Mouse (Mus musculus): ENCODE measurements around the gene Frmd8. TPM values are rescaled to one million over a fixed set of nuclear protein-coding genes. Genes with fewer than 3 reads are reported as not detected.
A peak's percentile ranks its signal among the peaks of the same experiment; 100 is the strongest.

Frmd8 gene
- polyA plus RNA-seq, 1 experiment: 25.3 TPM

- Histone ChIP-seq H3K27me3 (ENCODE audit: control insufficient read depth, insufficient read depth, low read length) (no peaks in the 10 kb centered on the region), H3K27ac (ENCODE audit: control insufficient read depth, insufficient read depth, low read depth, low read length) (no peak overlapping the region), H3K36me3 (ENCODE audit: control insufficient read depth, insufficient read depth, low read length) (no peaks in the 10 kb centered on the region; the same call in 1 of the 2 replicates), H3K4me1 (ENCODE audit: control insufficient read depth, insufficient read depth, low read length) (peaks cover 28% of the 10 kb centered on the region), H3K4me3 (ENCODE audit: control insufficient read depth, low read depth, low read length) (no peak overlapping the region)
- TF ChIP-seq CTCF (IDR thresholded peaks at IDR 0.05; ENCODE audit: control insufficient read depth, insufficient read depth, insufficient replicate concordance, low read depth, low read length) (no peak), POLR2A (IDR thresholded peaks at IDR 0.05; ENCODE audit: control insufficient read depth, low read depth, low read length) (no peak)
Measured at GRCm38 (mm10) chr19:5826731-5827002, 48.4 kb downstream of the Frmd8 start.

- no peak for TF ChIP-seq POLR2A (IDR thresholded peaks at IDR 0.05; ENCODE audit: control insufficient read depth, low read depth, low read length)
- TF ChIP-seq CTCF (IDR thresholded peaks at IDR 0.05; ENCODE audit: control insufficient read depth, insufficient read depth, insufficient replicate concordance, low read depth, low read length): no peak
- Histone ChIP-seq H3K27ac (ENCODE audit: control insufficient read depth, insufficient read depth, low read depth, low read length) (no peak overlapping the region), H3K27me3 (ENCODE audit: control insufficient read depth, insufficient read depth, low read length) (no peaks in the 10 kb centered on the region), H3K36me3 (ENCODE audit: control insufficient read depth, insufficient read depth, low read length) (no peaks in the 10 kb centered on the region; the same call in 1 of the 2 replicates), H3K4me3 (ENCODE audit: control insufficient read depth, low read depth, low read length) (no peak overlapping the region), H3K4me1 (ENCODE audit: control insufficient read depth, insufficient read depth, low read length) (peaks cover 28% of the 10 kb centered on the region)
Measured at GRCm38 (mm10) chr19:5825901-5826730, 49.0 kb downstream of the Frmd8 start.

- no peaks in the 10 kb centered on the region for H3K27me3 ChIP-seq (ENCODE audit: control insufficient read depth, insufficient read depth, low read length)
- H3K4me1 ChIP-seq (ENCODE audit: control insufficient read depth, insufficient read depth, low read length): peaks cover 28% of the 10 kb centered on the region
- H3K36me3 ChIP-seq (ENCODE audit: control insufficient read depth, insufficient read depth, low read length): no peaks in the 10 kb centered on the region; the same call in 1 of the 2 replicates
- H3K4me3 ChIP-seq (ENCODE audit: control insufficient read depth, low read depth, low read length): no peak overlapping the region
- H3K27ac ChIP-seq (ENCODE audit: control insufficient read depth, insufficient read depth, low read depth, low read length): no peak overlapping the region
- no peak for TF ChIP-seq CTCF (IDR thresholded peaks at IDR 0.05; ENCODE audit: control insufficient read depth, insufficient read depth, insufficient replicate concordance, low read depth, low read length)
- TF ChIP-seq POLR2A (IDR thresholded peaks at IDR 0.05; ENCODE audit: control insufficient read depth, low read depth, low read length): no peak
Measured at GRCm38 (mm10) chr19:5824826-5825617, 50.1 kb downstream of the Frmd8 start.

DNA sequence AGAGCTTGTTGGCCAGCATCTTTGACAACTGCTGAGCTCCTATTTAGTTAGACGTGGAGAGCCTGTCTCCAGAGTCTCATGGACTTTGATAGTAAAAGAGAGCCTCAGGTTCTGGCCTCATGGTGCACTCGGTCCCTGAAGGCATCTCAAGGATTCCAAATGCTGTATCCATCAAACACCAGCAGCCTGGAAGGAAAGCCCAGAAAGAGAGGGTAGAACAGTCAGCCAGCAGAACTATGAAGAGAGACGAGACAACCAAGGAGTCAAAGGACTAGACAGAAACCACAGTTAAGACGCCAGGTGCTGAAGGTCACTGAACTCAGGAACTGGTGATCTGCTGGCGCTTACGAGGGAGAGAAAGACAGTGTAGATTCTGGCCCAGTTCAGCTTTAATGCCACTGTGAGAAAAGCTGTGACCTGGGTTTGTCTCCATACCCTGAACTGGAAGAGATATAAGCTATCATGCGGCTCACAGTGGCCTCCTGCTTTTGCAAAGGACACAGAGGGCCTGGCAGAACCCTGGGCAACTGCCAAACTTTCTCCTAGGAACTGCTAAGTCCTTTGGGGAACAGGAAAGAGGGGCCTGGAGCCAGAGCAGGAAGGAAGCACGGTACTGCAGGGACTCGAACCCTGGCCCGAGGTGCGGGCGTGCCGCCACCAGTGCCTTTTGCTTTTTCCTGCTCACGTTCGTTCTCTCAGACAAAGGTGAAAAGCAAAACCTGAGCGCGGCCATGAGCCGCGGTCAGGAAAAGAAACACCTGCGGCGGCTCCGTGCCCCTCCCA, 50.8 kb downstream of the Frmd8 start:
- H3K36me3 ChIP-seq (ENCODE audit: control insufficient read depth, insufficient read depth, low read length): no peaks in the 10 kb centered on the region; the same call in 1 of the 2 replicates
- H3K27me3 ChIP-seq (ENCODE audit: control insufficient read depth, insufficient read depth, low read length): no peaks in the 10 kb centered on the region
- TF ChIP-seq CTCF (IDR thresholded peaks at IDR 0.05; ENCODE audit: control insufficient read depth, insufficient read depth, insufficient replicate concordance, low read depth, low read length) (no peak), POLR2A (IDR thresholded peaks at IDR 0.05; ENCODE audit: control insufficient read depth, low read depth, low read length) (0 out of 2 replicates have a peak, but pooled peaks have one; percentile 15)
- H3K4me1 ChIP-seq (ENCODE audit: control insufficient read depth, insufficient read depth, low read length): peaks cover 28% of the 10 kb centered on the region
- peak overlapping the region; percentile 7 for H3K27ac ChIP-seq (ENCODE audit: control insufficient read depth, insufficient read depth, low read depth, low read length)
- H3K4me3 ChIP-seq (ENCODE audit: control insufficient read depth, low read depth, low read length): no peak overlapping the region

DNA sequence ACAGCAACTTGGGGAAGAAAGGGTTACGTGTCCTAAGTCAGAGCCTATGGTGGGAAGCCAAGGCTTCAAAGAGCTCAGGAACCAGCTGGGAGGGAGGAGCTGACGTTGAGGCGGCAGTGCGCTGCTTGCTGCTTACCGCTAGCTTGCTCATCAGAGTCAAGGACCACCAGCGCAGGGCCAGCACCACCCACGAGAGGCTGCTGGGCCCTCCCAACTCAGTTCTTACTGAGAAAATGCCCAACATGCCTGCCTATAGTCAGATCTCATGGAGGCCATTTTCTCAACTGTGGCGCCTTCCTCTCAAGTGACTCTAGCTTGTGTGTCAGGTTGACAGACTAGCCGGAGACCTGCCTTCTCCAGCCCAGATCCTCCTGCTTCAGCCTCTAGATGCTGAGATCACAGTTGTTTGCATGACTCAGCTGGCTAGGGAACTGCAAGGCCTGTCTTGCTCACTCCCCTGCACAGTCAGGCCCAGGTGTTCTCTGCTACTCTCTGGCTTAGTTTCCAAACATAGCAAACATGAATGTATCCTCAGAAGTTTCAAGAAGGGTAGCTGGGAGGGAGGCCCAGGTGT, 51.7 kb downstream of the Frmd8 start:
- TF ChIP-seq POLR2A (IDR thresholded peaks at IDR 0.05; ENCODE audit: control insufficient read depth, low read depth, low read length) (no peak), CTCF (IDR thresholded peaks at IDR 0.05; ENCODE audit: control insufficient read depth, insufficient read depth, insufficient replicate concordance, low read depth, low read length) (no peak)
- Histone ChIP-seq H3K27me3 (ENCODE audit: control insufficient read depth, insufficient read depth, low read length) (no peaks in the 10 kb centered on the region), H3K36me3 (ENCODE audit: control insufficient read depth, insufficient read depth, low read length) (no peaks in the 10 kb centered on the region; the same call in 1 of the 2 replicates), H3K4me1 (ENCODE audit: control insufficient read depth, insufficient read depth, low read length) (peaks cover 32% of the 10 kb centered on the region), H3K27ac (ENCODE audit: control insufficient read depth, insufficient read depth, low read depth, low read length) (peak overlapping the region; percentile 9), H3K4me3 (ENCODE audit: control insufficient read depth, low read depth, low read length) (no peak overlapping the region)

DNA sequence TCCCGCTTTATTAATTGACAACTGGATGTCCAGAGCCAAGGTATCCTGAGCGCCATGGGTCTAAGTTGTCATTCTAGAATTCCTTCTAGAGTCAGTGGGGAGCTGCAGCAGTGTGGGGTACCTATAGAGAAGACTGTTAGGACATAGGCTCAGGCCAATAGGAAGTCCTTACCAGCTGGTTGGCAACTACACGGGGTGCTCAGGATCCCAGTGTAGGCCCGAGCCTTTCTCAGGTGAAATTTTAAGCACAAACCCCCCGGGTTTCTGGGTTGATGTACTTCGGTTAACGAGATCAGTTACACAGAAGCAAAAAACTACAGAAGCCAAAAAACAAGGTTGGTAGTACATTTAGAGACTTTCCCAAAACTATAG, 52.3 kb downstream of the Frmd8 start:
- H3K4me3 ChIP-seq (ENCODE audit: control insufficient read depth, low read depth, low read length): no peak overlapping the region
- H3K27ac ChIP-seq (ENCODE audit: control insufficient read depth, insufficient read depth, low read depth, low read length): peak overlapping the region; percentile 33; the same call in 1 of the 2 replicates
- H3K4me1 ChIP-seq (ENCODE audit: control insufficient read depth, insufficient read depth, low read length): peaks cover 34% of the 10 kb centered on the region
- TF ChIP-seq POLR2A (IDR thresholded peaks at IDR 0.05; ENCODE audit: control insufficient read depth, low read depth, low read length) (no peak), CTCF (IDR thresholded peaks at IDR 0.05; ENCODE audit: control insufficient read depth, insufficient read depth, insufficient replicate concordance, low read depth, low read length) (no peak)
- H3K36me3 ChIP-seq (ENCODE audit: control insufficient read depth, insufficient read depth, low read length): no peaks in the 10 kb centered on the region; the same call in 1 of the 2 replicates
- H3K27me3 ChIP-seq (ENCODE audit: control insufficient read depth, insufficient read depth, low read length): no peaks in the 10 kb centered on the region

Data from testis, adult 2 months (tissue).